Mouse (Mus musculus) kidney, postnatal 10 days (tissue): ENCODE data around the gene Prrg4.
"Not testable (repeated sequence)": the region's sequence is repeated elsewhere in the genome, so short reads cannot be mapped to it uniquely, and the experiment has no call there.

Experiments used
- DNase-seq: peaks from one replicate; pipeline ENCODE4 v3.0.0; 2021; ENCODE audit warnings: mixed read lengths

Gene Prrg4

DNA sequence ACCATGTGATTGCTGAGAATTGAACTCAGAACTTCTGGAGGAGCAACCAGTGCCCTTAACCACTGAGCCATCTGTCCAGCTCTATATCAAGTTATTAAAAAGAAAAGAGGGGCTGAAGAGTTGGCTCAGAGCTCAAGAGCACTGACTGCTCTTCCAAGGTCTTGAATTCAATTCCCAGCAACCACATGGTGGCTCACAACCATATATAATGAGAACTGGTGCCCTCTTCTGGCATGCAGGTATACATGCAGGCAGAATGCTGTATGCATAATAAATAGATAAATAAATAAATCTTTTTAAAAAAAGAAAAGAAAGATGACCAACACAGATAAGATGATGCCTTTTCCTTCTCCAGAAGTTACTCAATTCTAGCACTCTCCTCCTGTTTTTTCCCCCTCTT lies 8.7 kb downstream of the Prrg4 start:
- DNase-seq = no peak

GRCm38 (mm10) chr2:104832486-104832885 lies 17.2 kb downstream of the Prrg4 start:
- no peak for DNase-seq

- no peak for DNase-seq
These were observed 23.5 kb downstream of the Prrg4 start for GRCm38 (mm10) chr2:104826191-104826590.

DNA sequence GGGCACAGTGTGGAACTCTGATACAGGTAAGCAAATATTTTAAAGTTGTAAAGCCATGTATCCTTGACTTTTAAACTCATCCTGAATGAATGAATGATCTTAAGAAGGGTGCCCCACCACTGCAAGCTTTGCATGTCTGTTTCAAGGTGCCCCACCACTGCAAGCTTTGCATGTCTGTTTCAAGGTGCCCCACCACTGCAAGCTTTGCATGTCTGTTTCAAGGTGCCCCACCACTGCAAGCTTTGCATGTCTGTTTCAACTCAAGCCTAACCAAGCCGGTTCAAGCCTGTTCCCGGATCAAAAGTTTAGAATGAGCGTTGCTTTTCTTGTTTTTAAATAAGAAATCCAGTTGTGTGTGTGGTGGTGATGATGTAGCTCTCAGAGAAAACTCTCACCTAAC lies 30.9 kb downstream of the Prrg4 start:
- not testable (repeated sequence) for DNase-seq

GRCm38 (mm10) chr2:104817555-104818330 lies 31.9 kb downstream of the Prrg4 start:
- no peak for DNase-seq

GRCm38 (mm10) chr2:104816866-104817439 lies 32.7 kb downstream of the Prrg4 start:
- peak; percentile 95 for DNase-seq

DNA sequence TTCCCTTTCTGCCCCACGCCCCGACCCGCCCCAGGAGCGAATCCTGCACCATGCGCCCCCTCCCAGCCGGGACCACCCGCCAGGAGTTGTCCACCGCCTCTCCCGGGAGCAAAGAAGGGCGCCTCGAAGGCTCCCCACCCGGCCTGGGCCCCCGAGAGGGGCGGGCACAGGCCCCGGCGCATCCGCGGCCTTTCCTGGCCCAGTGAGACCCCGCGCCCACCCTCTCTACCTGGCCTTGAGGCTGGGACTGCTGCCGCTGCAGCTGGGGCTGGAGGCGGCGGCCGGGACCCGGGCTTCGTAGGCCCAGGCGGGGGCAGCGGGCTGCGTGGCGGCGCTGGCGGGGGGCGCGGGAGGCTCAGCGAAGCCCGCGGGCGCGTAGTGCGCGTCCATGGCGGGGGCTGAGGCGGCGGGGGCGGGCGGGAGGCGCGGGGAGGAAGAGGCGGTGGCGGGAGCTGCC lies 33.3 kb downstream of the Prrg4 start, which contains the start of gene Qser1:
Gene Qser1, minus strand, starts transcription at position 390 of the 457 bp plus-strand sequence.
- no peak for DNase-seq

- DNase-seq = no peak
These were observed 33.9 kb downstream of the Prrg4 start for GRCm38 (mm10) chr2:104815561-104816370.

- no peak for DNase-seq
These were observed 35.3 kb downstream of the Prrg4 start for GRCm38 (mm10) chr2:104814181-104814951.

DNA sequence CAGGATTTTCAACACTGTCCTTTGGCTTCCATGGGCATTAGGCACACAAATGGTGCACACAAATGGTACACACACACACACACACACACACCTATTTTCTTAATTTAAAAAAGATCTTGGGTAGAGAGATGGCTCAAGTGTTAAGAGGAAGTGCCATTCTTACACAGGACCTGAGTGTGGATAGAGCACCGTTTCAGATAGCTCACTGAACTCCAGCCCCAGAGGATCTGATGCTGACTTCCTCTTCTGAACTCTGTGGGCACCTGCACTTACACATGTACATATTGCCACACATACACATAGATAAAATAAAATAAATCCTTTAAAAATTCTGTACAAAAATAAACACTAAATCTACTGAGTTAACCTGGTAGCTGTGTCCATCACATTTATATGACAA lies 44.2 kb downstream of the Prrg4 start:
- DNase-seq = no peak
